Mouse (Mus musculus): ENCODE results near the gene Hnrnph1. TPM values are rescaled to one million over a fixed set of nuclear protein-coding genes. Genes with fewer than 3 reads are reported as not detected.
"Not testable (repeated sequence)": the region's sequence is repeated elsewhere in the genome, so short reads cannot be mapped to it uniquely, and the experiment has no call there.

Gene Hnrnph1
- polyA plus RNA-seq, 1 experiment from 2014 or later: 241 TPM

- H3K27me3 ChIP-seq (ENCODE audit: control insufficient read depth, insufficient read depth, low read length): no peaks in the 10 kb centered on the region
- H3K4me1 ChIP-seq (ENCODE audit: control insufficient read depth in 2 of 2, insufficient read depth in 2 of 2, low read length in 2 of 2): no peaks in the 10 kb centered on the region
- no peak overlapping the region for H3K4me2 ChIP-seq (ENCODE audit: low read length)
- WGBS: 88% methylated on average over 9 of the region's 9 CpGs
- H3K4me3 ChIP-seq (ENCODE audit: control insufficient read depth in 1 of 2, insufficient read depth in 1 of 2, low read depth in 1 of 2, low read length in 2 of 2): no peak overlapping the region
- H3K9ac ChIP-seq (ENCODE audit: low read length): no peak overlapping the region
- no peaks in the 10 kb centered on the region for H3K9me3 ChIP-seq (ENCODE audit: control insufficient read depth, low read length)
- no peak overlapping the region for H3K27ac ChIP-seq (replicated peaks in 1 of 2; ENCODE audit: control insufficient read depth in 1 of 2, insufficient read depth in 1 of 2, low read depth in 2 of 2, low read length in 2 of 2)
- no peak for ATAC-seq (ENCODE audit: insufficient number of reproducible peaks, insufficient read depth, low FRiP score, low read depth)
- no peaks in the 10 kb centered on the region for H3K36me3 ChIP-seq (ENCODE audit: control insufficient read depth, insufficient read depth, low read length)
Observed at GRCm38 (mm10) chr11:50346256-50347032, 30.3 kb upstream of the Hnrnph1 start.

- Histone ChIP-seq H3K27me3 (ENCODE audit: control insufficient read depth, insufficient read depth, low read length) (no peaks in the 10 kb centered on the region), H3K27ac (replicated peaks in 1 of 2; ENCODE audit: control insufficient read depth in 1 of 2, insufficient read depth in 1 of 2, low read depth in 2 of 2, low read length in 2 of 2) (no peak overlapping the region), H3K4me2 (ENCODE audit: low read length) (no peak overlapping the region), H3K9ac (ENCODE audit: low read length) (no peak overlapping the region), H3K4me3 (ENCODE audit: control insufficient read depth in 1 of 2, insufficient read depth in 1 of 2, low read depth in 1 of 2, low read length in 2 of 2) (no peak overlapping the region), H3K4me1 (ENCODE audit: control insufficient read depth in 2 of 2, insufficient read depth in 2 of 2, low read length in 2 of 2) (no peaks in the 10 kb centered on the region), H3K36me3 (ENCODE audit: control insufficient read depth, insufficient read depth, low read length) (no peaks in the 10 kb centered on the region), H3K9me3 (ENCODE audit: control insufficient read depth, low read length) (no peaks in the 10 kb centered on the region)
- ATAC-seq (ENCODE audit: insufficient number of reproducible peaks, insufficient read depth, low FRiP score, low read depth): no peak
- WGBS: 75% methylated on average over 2 of the region's 2 CpGs
Observed at GRCm38 (mm10) chr11:50352177-50352576, 24.6 kb upstream of the Hnrnph1 start.

- Histone ChIP-seq H3K9ac (ENCODE audit: low read length) (no peak within 1 kb of the TSS), H3K36me3 (ENCODE audit: control insufficient read depth, insufficient read depth, low read length) (no peaks in the 10 kb centered on the region), H3K27ac (replicated peaks in 1 of 2; ENCODE audit: control insufficient read depth in 1 of 2, insufficient read depth in 1 of 2, low read depth in 2 of 2, low read length in 2 of 2) (no peak within 1 kb of the TSS), H3K4me1 (ENCODE audit: control insufficient read depth in 2 of 2, insufficient read depth in 2 of 2, low read length in 2 of 2) (no peaks in the 10 kb centered on the region), H3K27me3 (ENCODE audit: control insufficient read depth, insufficient read depth, low read length) (peaks cover 3% of the 10 kb centered on the region; the same call in 1 of the 2 replicates), H3K4me3 (ENCODE audit: control insufficient read depth in 1 of 2, insufficient read depth in 1 of 2, low read depth in 1 of 2, low read length in 2 of 2) (no peak within 1 kb of the TSS), H3K4me2 (ENCODE audit: low read length) (no peak within 1 kb of the TSS), H3K9me3 (ENCODE audit: control insufficient read depth, low read length) (no peaks in the 10 kb centered on the region)
- no peak for ATAC-seq (ENCODE audit: insufficient number of reproducible peaks, insufficient read depth, low FRiP score, low read depth)
Observed at GRCm38 (mm10) chr11:50354162-50354561, 22.6 kb upstream of the Hnrnph1 start, which contains the start of gene Cby3. TSS of gene Cby3 (plus strand) at chr11:50354462.

GRCm38 (mm10) chr11:50354851-50355250 lies 21.9 kb upstream of the Hnrnph1 start:
- Histone ChIP-seq H3K36me3 (ENCODE audit: control insufficient read depth, insufficient read depth, low read length) (no peaks in the 10 kb centered on the region), H3K27me3 (ENCODE audit: control insufficient read depth, insufficient read depth, low read length) (peaks cover 3% of the 10 kb centered on the region; the same call in 1 of the 2 replicates), H3K4me2 (ENCODE audit: low read length) (no peak overlapping the region), H3K9me3 (ENCODE audit: control insufficient read depth, low read length) (no peaks in the 10 kb centered on the region), H3K4me1 (ENCODE audit: control insufficient read depth in 2 of 2, insufficient read depth in 2 of 2, low read length in 2 of 2) (no peaks in the 10 kb centered on the region), H3K9ac (ENCODE audit: low read length) (no peak overlapping the region), H3K4me3 (ENCODE audit: control insufficient read depth in 1 of 2, insufficient read depth in 1 of 2, low read depth in 1 of 2, low read length in 2 of 2) (no peak overlapping the region), H3K27ac (replicated peaks in 1 of 2; ENCODE audit: control insufficient read depth in 1 of 2, insufficient read depth in 1 of 2, low read depth in 2 of 2, low read length in 2 of 2) (no peak overlapping the region)
- ATAC-seq (ENCODE audit: insufficient number of reproducible peaks, insufficient read depth, low FRiP score, low read depth): no peak
- WGBS: 69% methylated on average over 3 of the region's 3 CpGs

- H3K4me3 ChIP-seq (ENCODE audit: control insufficient read depth in 1 of 2, insufficient read depth in 1 of 2, low read depth in 1 of 2, low read length in 2 of 2): no peak overlapping the region
- 33% methylated on average over 1 of the region's 1 CpGs for WGBS
- ATAC-seq (ENCODE audit: insufficient number of reproducible peaks, insufficient read depth, low FRiP score, low read depth): no peak
- peaks cover 3% of the 10 kb centered on the region; the same call in 1 of the 2 replicates for H3K27me3 ChIP-seq (ENCODE audit: control insufficient read depth, insufficient read depth, low read length)
- no peak overlapping the region for H3K4me2 ChIP-seq (ENCODE audit: low read length)
- no peaks in the 10 kb centered on the region for H3K36me3 ChIP-seq (ENCODE audit: control insufficient read depth, insufficient read depth, low read length)
- no peak overlapping the region for H3K27ac ChIP-seq (replicated peaks in 1 of 2; ENCODE audit: control insufficient read depth in 1 of 2, insufficient read depth in 1 of 2, low read depth in 2 of 2, low read length in 2 of 2)
- no peaks in the 10 kb centered on the region for H3K4me1 ChIP-seq (ENCODE audit: control insufficient read depth in 2 of 2, insufficient read depth in 2 of 2, low read length in 2 of 2)
- H3K9me3 ChIP-seq (ENCODE audit: control insufficient read depth, low read length): no peaks in the 10 kb centered on the region
- H3K9ac ChIP-seq (ENCODE audit: low read length): no peak overlapping the region
Observed at GRCm38 (mm10) chr11:50355395-50355794, 21.4 kb upstream of the Hnrnph1 start.

GRCm38 (mm10) chr11:50358950-50359861 lies 17.6 kb upstream of the Hnrnph1 start:
- Histone ChIP-seq H3K4me3 (ENCODE audit: control insufficient read depth in 1 of 2, insufficient read depth in 1 of 2, low read depth in 1 of 2, low read length in 2 of 2) (peak overlapping the region; percentile 68 to 69), H3K9ac (ENCODE audit: low read length) (peak overlapping the region; percentile 73), H3K4me2 (ENCODE audit: low read length) (peak overlapping the region; percentile 97), H3K4me1 (ENCODE audit: control insufficient read depth in 2 of 2, insufficient read depth in 2 of 2, low read length in 2 of 2) (no peaks in the 10 kb centered on the region), H3K27me3 (ENCODE audit: control insufficient read depth, insufficient read depth, low read length) (peaks cover 7% of the 10 kb centered on the region; the same call in 1 of the 2 replicates), H3K27ac (replicated peaks in 1 of 2; ENCODE audit: control insufficient read depth in 1 of 2, insufficient read depth in 1 of 2, low read depth in 2 of 2, low read length in 2 of 2) (no peak overlapping the region), H3K36me3 (ENCODE audit: control insufficient read depth, insufficient read depth, low read length) (no peaks in the 10 kb centered on the region), H3K9me3 (ENCODE audit: control insufficient read depth, low read length) (no peaks in the 10 kb centered on the region)
- peak; percentile 45; the same call in 1 of the 2 replicates for ATAC-seq (ENCODE audit: insufficient number of reproducible peaks, insufficient read depth, low FRiP score, low read depth)
- 2% methylated on average over 74 of the region's 74 CpGs for WGBS

- H3K27ac ChIP-seq (replicated peaks in 1 of 2; ENCODE audit: control insufficient read depth in 1 of 2, insufficient read depth in 1 of 2, low read depth in 2 of 2, low read length in 2 of 2); H3K36me3 ChIP-seq (ENCODE audit: control insufficient read depth, insufficient read depth, low read length); H3K4me2 ChIP-seq (ENCODE audit: low read length); ATAC-seq (ENCODE audit: insufficient number of reproducible peaks, insufficient read depth, low FRiP score, low read depth); H3K4me3 ChIP-seq (ENCODE audit: control insufficient read depth in 1 of 2, insufficient read depth in 1 of 2, low read depth in 1 of 2, low read length in 2 of 2); H3K4me1 ChIP-seq (ENCODE audit: control insufficient read depth in 2 of 2, insufficient read depth in 2 of 2, low read length in 2 of 2); H3K9ac ChIP-seq (ENCODE audit: low read length); H3K27me3 ChIP-seq (ENCODE audit: control insufficient read depth, insufficient read depth, low read length); H3K9me3 ChIP-seq (ENCODE audit: control insufficient read depth, low read length): not testable (repeated sequence)
- 59% methylated on average over 1 of the region's 1 CpGs for WGBS
Observed at GRCm38 (mm10) chr11:50361282-50361681, 15.5 kb upstream of the Hnrnph1 start.
